Mouse (Mus musculus): ENCODE measurements around the gene Iqcf3.

GRCm38 (mm10) chr9:106580016-106580415 lies 18.6 kb upstream of the Iqcf3 start:
- TF ChIP-seq CTCF (IDR thresholded peaks at IDR 0.05; ENCODE audit: low read depth) (no peak), EP300 (IDR thresholded peaks at IDR 0.05; ENCODE audit: low read depth) (no peak)

Data from liver, postnatal 0 days (tissue).